Mouse (Mus musculus): Measurements from ENCODE around the gene Sdccag8. TPM values are rescaled to one million over a fixed set of nuclear protein-coding genes. Genes with fewer than 3 reads are reported as not detected.

Sdccag8 gene
- polyA plus RNA-seq, 1 experiment from 2014 or later, result 11.6 TPM

DNA sequence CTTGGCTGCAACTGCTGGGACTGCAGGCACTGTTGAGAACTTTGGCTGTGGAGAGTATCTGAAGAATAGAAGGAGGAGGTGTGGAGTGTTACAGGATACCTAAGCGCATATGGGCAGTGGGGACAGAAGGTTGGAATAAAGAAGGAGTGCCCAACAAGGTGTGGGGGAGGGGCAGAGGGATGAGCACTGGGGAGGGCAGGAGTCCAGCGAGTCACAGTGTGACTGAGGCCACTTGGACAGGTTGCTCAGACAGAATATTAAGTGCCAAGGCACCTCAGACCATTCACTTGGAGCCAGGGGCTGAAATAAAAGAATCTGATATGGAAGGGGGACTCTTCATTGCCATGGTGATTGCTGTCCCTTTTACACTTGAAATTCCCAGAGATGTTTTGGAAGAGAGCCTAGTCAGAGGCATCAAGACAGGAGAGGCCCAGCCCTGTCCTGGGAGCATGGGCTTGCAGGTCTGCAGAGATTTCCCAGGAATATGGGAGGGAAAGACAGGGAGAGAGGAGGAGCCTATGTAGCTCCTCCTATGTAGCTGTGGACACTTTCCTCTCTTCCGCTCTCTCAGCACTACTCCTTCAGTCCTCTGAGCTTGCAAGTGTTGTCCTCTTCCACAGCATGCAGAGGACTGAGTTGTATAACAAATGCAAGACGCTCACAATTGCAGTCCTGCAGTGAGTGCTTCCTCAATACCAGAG, 189.7 kb downstream of the Sdccag8 start:
- H3K27ac ChIP-seq, result no peak overlapping the region
- H3K27me3 ChIP-seq (ENCODE audit: low read depth, poor library complexity, severe bottlenecking), result peaks cover 6% of the 10 kb centered on the region
- H3K36me3 ChIP-seq, result no peaks in the 10 kb centered on the region
- WGBS, result 79% methylated on average over 4 of the region's 4 CpGs
- H3K4me1 ChIP-seq, result peaks cover 12% of the 10 kb centered on the region
- H3K9me3 ChIP-seq (replicated peaks), result no peaks in the 10 kb centered on the region
- H3K4me3 ChIP-seq, result no peak overlapping the region
- DNase-seq (ENCODE audit: low spot score), result no peak

GRCm38 (mm10) chr1:177007405-177007804, 192.9 kb downstream of the Sdccag8 start:
- H3K27ac ChIP-seq, result no peak overlapping the region
- 89% methylated on average over 3 of the region's 3 CpGs for WGBS

DNA sequence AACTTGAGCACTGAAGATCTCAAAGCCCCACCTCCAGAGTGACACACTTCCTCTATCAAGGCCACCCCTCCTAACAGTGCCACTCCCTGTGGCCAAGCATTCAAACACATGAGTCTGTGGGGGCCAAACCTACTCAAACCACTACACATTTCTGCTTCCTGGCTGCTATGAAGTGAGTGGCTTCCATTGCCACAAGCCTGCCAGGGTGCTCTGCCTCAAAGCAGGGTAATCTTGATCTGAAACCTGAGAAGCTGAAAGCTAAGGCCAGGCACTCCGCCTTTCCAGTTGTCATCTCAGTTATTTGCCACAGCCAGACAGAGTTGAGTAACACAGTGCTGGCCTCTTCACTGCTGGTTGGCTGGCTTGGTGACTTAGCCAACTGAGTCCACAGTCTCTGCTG, 194.3 kb downstream of the Sdccag8 start:
- Histone ChIP-seq H3K27ac (no peak overlapping the region), H3K36me3 (no peaks in the 10 kb centered on the region), H3K4me3 (no peak overlapping the region), H3K9me3 (replicated peaks) (no peaks in the 10 kb centered on the region), H3K4me1 (peaks cover 27% of the 10 kb centered on the region), H3K27me3 (ENCODE audit: low read depth, poor library complexity, severe bottlenecking) (no peaks in the 10 kb centered on the region)
- no peak for DNase-seq (ENCODE audit: low spot score)
- WGBS, result 13% methylated on average over 1 of the region's 1 CpGs

More at GRCm38 (mm10) chr1:177007405-177007804, 192.9 kb downstream of the Sdccag8 start:
- H3K36me3 ChIP-seq, result no peaks in the 10 kb centered on the region
- no peak overlapping the region for H3K4me3 ChIP-seq
- no peaks in the 10 kb centered on the region for H3K9me3 ChIP-seq (replicated peaks)
- no peaks in the 10 kb centered on the region for H3K27me3 ChIP-seq (ENCODE audit: low read depth, poor library complexity, severe bottlenecking)
- H3K4me1 ChIP-seq, result peaks cover 27% of the 10 kb centered on the region
- no peak for DNase-seq (ENCODE audit: low spot score)

GRCm38 (mm10) chr1:177010041-177010440, 195.6 kb downstream of the Sdccag8 start:
- Histone ChIP-seq H3K27ac (peak overlapping the region; percentile 14; the same call in 1 of the 2 replicates), H3K4me3 (no peak overlapping the region), H3K36me3 (no peaks in the 10 kb centered on the region), H3K9me3 (replicated peaks) (no peaks in the 10 kb centered on the region), H3K27me3 (ENCODE audit: low read depth, poor library complexity, severe bottlenecking) (no peaks in the 10 kb centered on the region), H3K4me1 (peaks cover 35% of the 10 kb centered on the region)
- DNase-seq (ENCODE audit: low spot score), result no peak
- WGBS, result 59% methylated on average over 3 of the region's 3 CpGs

GRCm38 (mm10) chr1:177010607-177011302, 196.3 kb downstream of the Sdccag8 start:
- H3K4me3 ChIP-seq, result no peak overlapping the region
- H3K4me1 ChIP-seq, result peaks cover 35% of the 10 kb centered on the region
- no peaks in the 10 kb centered on the region for H3K27me3 ChIP-seq (ENCODE audit: low read depth, poor library complexity, severe bottlenecking)
- DNase-seq (ENCODE audit: low spot score), result no peak
- no peaks in the 10 kb centered on the region for H3K36me3 ChIP-seq
- WGBS, result 36% methylated on average over 6 of the region's 6 CpGs
- no peaks in the 10 kb centered on the region for H3K9me3 ChIP-seq (replicated peaks)
- peak overlapping the region; percentile 14; the same call in 1 of the 2 replicates for H3K27ac ChIP-seq

DNA sequence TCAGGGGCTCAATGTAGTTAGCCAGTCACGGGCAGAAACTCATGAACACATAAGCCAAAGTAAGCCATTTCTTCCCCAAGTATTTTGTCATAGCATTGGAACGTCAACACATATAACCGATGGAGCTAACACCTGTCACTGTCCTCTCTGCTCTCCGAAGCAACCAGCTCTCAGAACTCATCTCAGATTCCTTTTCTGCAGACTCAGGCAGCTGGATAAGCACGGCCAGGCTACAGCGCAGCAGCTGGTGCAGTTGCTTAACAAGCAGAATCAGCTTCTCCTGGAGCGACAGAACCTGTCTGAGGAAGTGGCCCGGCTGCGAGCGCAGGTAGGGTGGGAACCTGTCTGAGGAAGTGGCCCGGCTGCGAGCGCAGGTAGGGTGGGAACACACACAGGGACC, 197.2 kb downstream of the Sdccag8 start:
- DNase-seq (ENCODE audit: low spot score), result no peak
- Histone ChIP-seq H3K27me3 (ENCODE audit: low read depth, poor library complexity, severe bottlenecking) (no peaks in the 10 kb centered on the region), H3K9me3 (replicated peaks) (no peaks in the 10 kb centered on the region), H3K4me3 (no peak overlapping the region), H3K27ac (no peak overlapping the region), H3K36me3 (no peaks in the 10 kb centered on the region), H3K4me1 (peaks cover 35% of the 10 kb centered on the region)
- WGBS, result 89% methylated on average over 13 of the region's 13 CpGs

GRCm38 (mm10) chr1:177012774-177013173, 198.3 kb downstream of the Sdccag8 start:
- WGBS, result 83% methylated on average over 3 of the region's 3 CpGs
- Histone ChIP-seq H3K36me3 (no peaks in the 10 kb centered on the region), H3K4me1 (peaks cover 35% of the 10 kb centered on the region), H3K4me3 (no peak overlapping the region), H3K27ac (no peak overlapping the region), H3K27me3 (ENCODE audit: low read depth, poor library complexity, severe bottlenecking) (no peaks in the 10 kb centered on the region), H3K9me3 (replicated peaks) (no peaks in the 10 kb centered on the region)
- peak; percentile 18 for DNase-seq (ENCODE audit: low spot score)

DNA sequence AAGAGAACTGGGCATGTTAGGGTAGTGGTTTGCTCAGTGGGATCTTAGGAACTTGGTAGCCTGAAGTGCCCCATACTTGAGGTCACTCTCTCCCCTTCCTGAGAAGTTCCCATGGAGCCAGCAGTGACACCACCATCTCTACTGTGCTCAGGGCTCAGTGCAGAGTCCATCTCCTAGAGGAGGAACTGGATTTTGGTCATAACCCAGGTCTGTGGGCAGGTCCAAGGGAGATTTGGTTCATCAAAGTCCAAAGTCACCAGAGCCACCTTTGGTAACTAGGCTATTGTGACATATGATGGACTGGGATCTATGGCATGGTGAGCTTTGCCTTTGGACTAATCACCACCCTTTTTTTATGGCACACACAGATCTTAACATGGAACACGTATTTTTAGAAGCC, 198.9 kb downstream of the Sdccag8 start:
- Histone ChIP-seq H3K27ac (no peak overlapping the region), H3K4me1 (peaks cover 35% of the 10 kb centered on the region), H3K27me3 (ENCODE audit: low read depth, poor library complexity, severe bottlenecking) (no peaks in the 10 kb centered on the region), H3K9me3 (replicated peaks) (no peaks in the 10 kb centered on the region), H3K4me3 (no peak overlapping the region), H3K36me3 (no peaks in the 10 kb centered on the region)
- 93% methylated on average over 1 of the region's 1 CpGs for WGBS
- DNase-seq (ENCODE audit: low spot score), result no peak

GRCm38 (mm10) chr1:177013776-177014175, 199.3 kb downstream of the Sdccag8 start:
- H3K9me3 ChIP-seq (replicated peaks), result no peaks in the 10 kb centered on the region
- no peak overlapping the region for H3K27ac ChIP-seq
- no peaks in the 10 kb centered on the region for H3K27me3 ChIP-seq (ENCODE audit: low read depth, poor library complexity, severe bottlenecking)
- H3K4me1 ChIP-seq, result peaks cover 34% of the 10 kb centered on the region
- H3K4me3 ChIP-seq, result no peak overlapping the region
- 94% methylated on average over 3 of the region's 3 CpGs for WGBS
- no peak for DNase-seq (ENCODE audit: low spot score)
- no peaks in the 10 kb centered on the region for H3K36me3 ChIP-seq

GRCm38 (mm10) chr1:177014346-177014745, 199.9 kb downstream of the Sdccag8 start:
- peak; percentile 24 for DNase-seq (ENCODE audit: low spot score)
- WGBS, result 82% methylated on average over 2 of the region's 2 CpGs
- Histone ChIP-seq H3K27me3 (ENCODE audit: low read depth, poor library complexity, severe bottlenecking) (no peaks in the 10 kb centered on the region), H3K4me1 (peaks cover 30% of the 10 kb centered on the region), H3K27ac (no peak overlapping the region), H3K36me3 (no peaks in the 10 kb centered on the region), H3K9me3 (replicated peaks) (no peaks in the 10 kb centered on the region), H3K4me3 (no peak overlapping the region)

GRCm38 (mm10) chr1:177014921-177015439, 200.5 kb downstream of the Sdccag8 start:
- Histone ChIP-seq H3K4me1 (peaks cover 26% of the 10 kb centered on the region), H3K4me3 (no peak overlapping the region), H3K36me3 (no peaks in the 10 kb centered on the region), H3K27me3 (ENCODE audit: low read depth, poor library complexity, severe bottlenecking) (no peaks in the 10 kb centered on the region), H3K9me3 (replicated peaks) (no peaks in the 10 kb centered on the region), H3K27ac (no peak overlapping the region)
- peak; percentile 24 for DNase-seq (ENCODE audit: low spot score)
- WGBS, result 77% methylated on average over 6 of the region's 6 CpGs

- WGBS, result 79% methylated on average over 3 of the region's 3 CpGs
- H3K4me1 ChIP-seq, result peaks cover 17% of the 10 kb centered on the region
These were observed 201.5 kb downstream of the Sdccag8 start for GRCm38 (mm10) chr1:177015917-177016316.

DNA sequence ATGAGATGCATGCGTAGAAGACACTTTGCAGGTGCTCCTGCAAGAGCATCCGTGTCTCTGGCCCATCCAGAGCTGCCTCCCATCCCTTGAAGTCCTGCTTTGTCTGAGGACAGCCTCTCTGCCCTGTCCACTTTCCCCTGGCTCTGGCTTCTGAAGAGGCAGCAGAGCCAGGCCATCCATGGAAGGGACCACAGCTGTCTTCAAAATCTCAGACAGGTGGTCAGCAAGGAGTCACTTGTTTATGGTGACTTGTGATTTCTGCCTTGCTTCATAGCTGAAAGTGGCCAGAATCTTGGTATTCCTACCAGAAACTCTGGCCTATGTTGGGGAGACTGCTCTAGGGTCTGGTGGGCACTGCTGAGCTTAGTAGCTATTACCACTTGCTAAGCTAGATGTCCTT, 202.3 kb downstream of the Sdccag8 start:
- Histone ChIP-seq H3K4me1 (peaks cover 11% of the 10 kb centered on the region), H3K9me3 (replicated peaks) (no peaks in the 10 kb centered on the region), H3K27ac (no peak overlapping the region), H3K27me3 (ENCODE audit: low read depth, poor library complexity, severe bottlenecking) (no peaks in the 10 kb centered on the region), H3K36me3 (no peaks in the 10 kb centered on the region), H3K4me3 (no peak overlapping the region)
- peak; percentile 19 for DNase-seq (ENCODE audit: low spot score)
- WGBS, result 94% methylated on average over 2 of the region's 2 CpGs

More at GRCm38 (mm10) chr1:177015917-177016316, 201.5 kb downstream of the Sdccag8 start:
- Histone ChIP-seq H3K27ac (no peak overlapping the region), H3K9me3 (replicated peaks) (no peaks in the 10 kb centered on the region), H3K4me3 (no peak overlapping the region), H3K36me3 (no peaks in the 10 kb centered on the region), H3K27me3 (ENCODE audit: low read depth, poor library complexity, severe bottlenecking) (no peaks in the 10 kb centered on the region)
- DNase-seq (ENCODE audit: low spot score), result peak; percentile 11
